Mouse (Mus musculus) lung, postnatal 14 days (tissue): Measurements from ENCODE around the gene Inpp4b.

Experiments
- DNase-seq: peaks from one replicate; pipeline ENCODE4 v3.0.0; 2021

Inpp4b gene

DNA sequence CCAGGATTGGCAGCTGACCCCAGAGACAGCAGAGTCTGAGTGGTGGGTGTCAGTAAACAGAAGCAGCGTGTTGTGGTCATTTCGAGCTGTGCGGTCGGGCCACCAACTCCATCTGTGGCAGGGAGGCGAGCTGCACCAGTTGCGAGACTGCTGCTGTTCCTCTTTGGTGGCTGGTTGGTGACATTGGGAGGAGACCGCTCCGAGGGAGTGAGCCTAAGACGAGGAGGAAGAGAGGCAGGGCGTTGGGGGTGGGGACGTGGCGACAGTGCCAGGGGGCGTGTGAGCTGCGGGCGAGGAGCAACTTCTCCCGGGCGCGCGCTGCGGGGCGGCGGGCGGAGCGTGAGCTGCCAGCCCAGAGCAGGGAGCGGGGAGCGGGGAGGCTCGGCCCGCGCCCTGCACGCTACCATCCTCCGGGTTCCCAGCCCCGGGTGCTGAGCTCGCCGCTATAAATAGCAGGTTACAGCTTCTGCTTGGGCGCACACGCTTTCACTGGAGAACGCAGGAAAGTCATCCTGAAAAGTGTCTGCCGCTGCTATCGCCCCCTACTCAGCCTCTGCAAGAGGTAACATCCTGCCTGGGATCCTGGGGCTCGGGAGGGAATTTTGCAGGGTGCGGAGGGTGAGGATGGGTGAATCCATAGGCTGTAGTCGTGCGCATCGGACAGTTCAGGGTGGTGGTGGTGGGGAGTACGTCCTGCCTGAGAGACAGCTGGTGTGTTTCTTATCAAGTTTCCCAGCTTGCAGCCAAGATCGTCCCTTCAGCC lies at the start of gene Inpp4b:
TSS of gene Inpp4b (plus strand) at position 321 of the 763 bp plus-strand sequence.
- peak; percentile 64 for DNase-seq

DNA sequence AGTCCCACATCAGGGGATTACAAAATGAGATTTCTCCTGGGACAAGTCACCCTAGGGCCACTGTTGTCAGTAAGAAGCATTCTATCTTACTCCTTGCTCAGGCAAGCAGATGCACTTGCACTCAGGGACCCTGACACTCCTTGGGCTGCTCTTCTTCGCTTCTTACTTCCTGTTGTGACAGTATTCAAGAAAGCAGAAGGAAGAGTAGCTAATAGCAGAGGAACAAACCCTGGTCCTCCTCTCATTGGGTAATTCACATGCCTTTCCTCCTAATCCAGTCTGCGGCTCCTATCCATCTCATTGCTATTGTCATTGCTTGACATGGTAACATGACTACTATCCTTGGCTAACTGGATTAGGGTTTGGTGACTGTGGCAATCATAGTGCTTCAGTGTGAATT lies 7.1 kb upstream of the Inpp4b start:
- DNase-seq, result no peak

DNA sequence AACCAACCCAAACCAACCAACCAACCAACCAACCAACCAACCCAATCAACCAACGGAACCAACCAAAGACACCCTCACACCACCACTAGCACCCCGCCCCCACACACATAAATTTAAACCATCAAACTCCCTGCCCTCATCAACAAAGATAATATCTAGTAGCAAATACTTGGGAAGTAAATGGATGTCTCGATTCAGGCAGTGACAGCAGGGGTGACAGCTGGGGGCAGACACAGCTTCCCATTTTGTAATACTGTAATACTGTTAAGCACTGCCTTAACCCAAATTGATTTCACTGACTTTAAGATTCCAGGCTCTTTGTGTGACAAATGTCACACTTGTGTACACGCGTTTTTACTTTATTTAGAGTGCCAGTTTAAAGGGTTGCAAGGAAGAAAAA lies 1.2 kb upstream of the Inpp4b start:
- DNase-seq, result no peak

DNA sequence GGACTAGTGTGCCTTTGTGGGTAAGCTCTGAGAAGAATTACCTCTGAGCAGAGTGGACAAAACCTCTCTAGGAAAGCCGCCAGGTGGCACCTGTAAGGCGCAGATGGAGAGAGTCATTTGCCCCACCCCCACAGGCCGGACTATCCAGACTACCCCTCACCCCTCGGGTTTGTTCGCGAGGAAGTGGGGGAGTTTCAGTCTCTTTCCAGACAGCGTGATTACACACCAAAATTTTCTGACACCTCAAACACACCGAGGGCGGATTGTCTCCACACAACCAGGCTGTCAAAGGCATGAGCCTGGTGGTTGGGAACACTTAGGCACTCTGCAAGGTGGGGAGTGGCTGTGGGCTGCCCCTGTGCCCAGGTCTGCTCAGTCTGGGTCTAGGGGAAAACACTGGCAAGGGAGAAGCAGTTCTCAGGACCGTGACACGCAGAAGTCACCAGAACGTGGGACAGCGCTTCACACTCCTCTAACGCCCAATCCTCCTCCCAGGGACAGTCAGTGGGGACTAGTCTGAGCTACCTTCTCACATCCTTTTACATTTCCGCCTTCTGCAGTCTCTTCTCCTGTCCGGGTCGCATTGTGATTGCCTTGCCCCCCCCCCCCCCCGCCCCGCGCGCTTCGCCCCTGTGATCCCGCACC lies 643 bp upstream of the Inpp4b start:
- DNase-seq, result peak; percentile 68

DNA sequence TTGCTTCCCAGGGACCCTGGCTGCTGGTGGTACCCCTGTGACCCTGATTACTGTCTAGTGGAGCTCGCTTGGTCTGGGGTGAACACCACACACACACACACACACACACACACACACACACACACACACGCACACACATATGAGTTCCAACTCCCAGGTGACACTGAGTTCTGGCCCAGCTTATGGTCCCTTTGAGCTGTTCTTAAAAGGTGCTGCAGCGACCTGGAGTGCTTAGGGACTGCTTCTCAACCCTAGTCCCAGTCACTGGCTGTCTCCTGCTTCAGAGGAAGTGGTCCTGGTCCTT lies 595 bp downstream of the Inpp4b start:
- DNase-seq, result no peak

DNA sequence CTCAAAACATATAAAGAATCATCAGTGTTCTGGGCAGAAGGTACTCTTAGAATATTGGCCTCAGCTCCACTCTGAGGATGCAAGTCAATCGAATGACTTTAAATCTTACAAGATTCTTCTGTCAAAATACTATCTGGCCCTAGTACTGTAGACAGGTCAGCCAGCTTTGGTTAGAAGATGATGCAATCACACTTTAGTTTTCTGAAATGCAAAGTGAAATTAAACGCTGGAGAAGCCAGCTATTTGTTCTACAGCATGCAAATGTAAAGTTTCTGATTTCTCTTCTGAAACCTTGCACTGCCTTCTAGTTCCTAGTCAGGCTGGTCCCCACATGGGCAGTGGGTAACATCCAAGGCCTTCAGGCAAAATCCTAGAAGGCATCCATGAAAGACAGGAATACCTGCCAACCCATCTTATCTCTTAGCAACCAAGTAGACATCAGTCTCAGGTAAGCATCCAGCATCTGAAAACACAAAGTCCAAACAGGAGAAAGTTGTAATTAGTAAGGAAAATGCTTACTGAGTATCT lies 2.9 kb downstream of the Inpp4b start:
- no peak for DNase-seq

DNA sequence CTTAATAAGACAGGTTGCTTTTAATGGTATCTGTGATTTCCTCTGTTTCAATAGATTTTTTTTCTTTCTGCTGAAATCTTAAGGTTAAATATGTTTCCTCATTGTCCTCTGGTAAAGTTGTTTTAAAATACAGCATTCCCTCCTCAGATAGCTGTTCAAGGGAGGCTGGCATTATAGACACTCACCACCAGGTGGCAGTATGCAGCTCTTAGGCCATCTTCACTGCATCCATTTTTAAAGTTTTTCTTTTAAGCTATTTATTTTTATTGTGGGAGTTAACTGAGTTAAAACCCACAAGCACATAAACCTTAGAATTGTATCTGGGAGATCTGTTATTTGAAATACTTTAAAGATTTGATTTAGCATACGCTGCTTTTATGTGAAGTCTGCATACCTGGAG lies 7.1 kb downstream of the Inpp4b start:
- DNase-seq, result peak; percentile 55

DNA sequence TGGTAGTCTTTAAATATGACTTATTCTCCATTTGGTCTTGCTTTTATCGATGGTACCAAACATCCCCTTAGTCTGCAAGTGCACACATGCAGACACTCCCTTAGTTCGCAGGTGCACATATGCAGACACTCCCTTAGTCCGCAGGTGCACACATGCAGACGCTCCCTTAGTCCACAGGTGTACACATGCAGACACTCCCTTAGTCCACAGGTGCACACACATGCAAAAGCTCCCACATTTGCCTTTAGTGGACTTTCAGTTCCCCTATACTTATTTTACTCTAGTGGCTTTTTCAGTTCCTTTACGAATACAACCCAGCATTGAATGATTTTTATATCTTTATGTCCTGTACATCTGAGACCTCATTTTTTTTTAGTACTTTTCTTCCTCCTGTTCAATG lies 11.1 kb downstream of the Inpp4b start:
- DNase-seq, result no peak

DNA sequence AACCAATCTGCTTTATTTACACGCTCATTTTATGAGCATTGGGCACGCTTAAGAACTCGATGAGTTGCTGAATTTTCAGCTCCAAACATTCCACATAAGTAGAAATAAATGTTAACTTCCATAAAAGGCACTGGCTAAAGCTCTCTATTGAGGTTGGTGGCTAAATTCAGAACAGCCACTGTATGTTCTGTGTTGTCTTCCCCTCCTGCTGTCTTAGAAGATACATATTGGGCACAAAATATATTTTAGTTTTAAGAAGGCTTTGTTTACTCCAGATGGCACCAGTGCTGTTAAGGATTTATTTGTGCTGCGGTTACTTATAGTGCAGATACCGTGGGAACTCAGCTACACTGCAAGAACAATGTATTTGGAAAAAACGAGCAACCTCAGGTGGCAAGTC lies 15.8 kb downstream of the Inpp4b start:
- no peak for DNase-seq

DNA sequence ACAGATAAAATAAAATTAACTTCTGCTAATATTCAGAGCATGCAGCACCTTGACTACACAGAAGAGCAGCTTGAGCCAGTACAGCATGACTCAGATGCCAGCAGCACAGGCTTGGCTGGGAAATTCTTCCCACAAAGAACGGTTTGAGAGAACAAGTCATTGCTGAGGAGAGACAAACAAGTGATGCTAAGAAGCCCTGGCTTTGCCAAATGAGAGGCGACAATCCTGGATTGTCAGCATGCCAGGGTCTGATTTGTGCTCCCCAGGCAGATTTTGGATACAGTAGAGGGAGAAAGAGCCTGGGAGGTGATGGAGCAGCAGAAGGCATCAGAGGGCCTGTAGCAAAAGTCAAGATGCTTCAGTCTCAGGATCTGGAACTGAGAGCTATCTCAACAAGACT lies 18.2 kb downstream of the Inpp4b start:
- DNase-seq, result no peak

DNA sequence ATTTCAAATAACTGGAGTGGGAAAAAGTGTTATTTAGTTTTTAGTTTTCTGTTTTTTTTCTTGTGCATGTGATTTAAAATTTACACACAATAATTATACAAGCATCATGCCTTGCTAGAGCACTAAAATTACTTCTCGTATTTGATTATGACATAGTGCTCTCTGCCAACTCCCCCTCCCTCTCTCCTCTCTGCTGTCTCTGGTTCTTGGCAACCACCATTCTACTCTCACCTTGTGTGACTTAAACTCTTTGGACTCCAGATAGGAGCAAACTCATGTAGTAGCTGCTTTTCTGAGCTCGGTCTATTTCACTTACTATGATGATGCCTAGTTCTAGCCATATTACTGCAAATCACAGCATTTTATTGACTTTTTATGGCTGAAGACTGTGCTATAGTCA lies 18.8 kb downstream of the Inpp4b start:
- no peak for DNase-seq

DNA sequence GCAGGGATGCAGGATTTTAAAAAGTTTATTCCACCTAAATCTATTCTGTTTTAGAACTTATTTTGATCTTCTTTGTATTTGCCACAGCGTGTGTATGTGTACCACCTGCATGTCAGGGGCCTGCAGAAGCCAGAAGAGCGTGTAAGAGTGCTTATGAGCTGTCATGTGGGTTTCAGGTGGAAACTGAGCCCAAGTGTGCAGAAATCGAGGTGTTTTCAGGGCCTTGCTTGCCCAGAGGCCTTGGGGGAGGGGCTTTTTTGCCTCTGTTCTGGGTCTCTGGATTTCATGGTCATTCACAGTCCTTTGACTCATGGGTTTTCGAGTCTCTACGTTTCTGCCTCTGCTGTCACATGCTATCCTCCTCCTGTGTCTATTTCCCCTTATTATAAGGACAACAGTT lies 28.3 kb downstream of the Inpp4b start:
- DNase-seq, result no peak

DNA sequence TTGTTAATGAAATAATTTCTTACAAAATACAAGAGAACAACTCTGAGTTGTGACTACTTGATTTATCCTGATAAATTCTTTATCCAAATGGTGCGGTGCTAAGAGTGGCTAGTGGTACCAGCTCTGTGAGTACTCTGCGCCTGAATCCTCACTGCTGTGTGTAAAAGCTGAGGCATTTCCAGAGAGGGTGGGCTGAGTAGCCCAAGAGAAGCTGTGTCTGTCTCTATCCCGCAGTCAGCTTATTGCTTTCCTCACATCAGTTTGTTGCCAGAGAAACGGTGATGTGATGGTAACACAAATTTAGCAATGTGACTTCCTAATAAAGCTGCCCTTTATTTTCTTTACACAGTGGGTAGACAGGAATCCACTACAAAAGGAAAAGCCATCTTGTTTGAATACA lies 29.5 kb downstream of the Inpp4b start:
- no peak for DNase-seq

DNA sequence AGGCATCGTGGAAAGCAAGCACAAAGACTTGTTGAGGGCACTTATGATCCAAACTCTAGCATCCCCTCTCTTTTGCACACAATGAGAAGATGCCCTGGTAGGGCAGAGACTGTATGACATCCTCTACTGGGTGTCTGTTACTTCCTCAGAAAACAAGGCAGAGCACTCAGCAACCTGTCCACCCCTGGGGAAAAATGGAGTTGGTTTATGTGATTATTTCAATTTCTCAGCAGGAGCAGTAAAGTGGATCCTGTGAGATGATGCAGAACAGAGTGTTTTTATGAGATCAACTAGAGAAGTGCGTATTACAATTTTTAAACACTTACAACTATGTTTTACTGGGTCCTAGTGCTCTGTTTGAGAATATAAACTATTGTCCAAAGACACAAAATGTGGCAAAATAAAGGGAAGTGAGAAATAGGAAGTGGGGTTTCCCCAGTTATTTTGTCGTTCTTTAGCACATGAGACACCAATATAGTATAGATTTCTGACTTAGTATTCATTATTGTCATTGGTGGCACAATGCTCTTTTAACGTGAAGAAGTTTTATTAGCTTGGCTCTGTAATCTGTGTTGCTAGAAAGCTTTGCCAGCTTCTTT lies 32.6 kb downstream of the Inpp4b start:
- DNase-seq, result no peak

DNA sequence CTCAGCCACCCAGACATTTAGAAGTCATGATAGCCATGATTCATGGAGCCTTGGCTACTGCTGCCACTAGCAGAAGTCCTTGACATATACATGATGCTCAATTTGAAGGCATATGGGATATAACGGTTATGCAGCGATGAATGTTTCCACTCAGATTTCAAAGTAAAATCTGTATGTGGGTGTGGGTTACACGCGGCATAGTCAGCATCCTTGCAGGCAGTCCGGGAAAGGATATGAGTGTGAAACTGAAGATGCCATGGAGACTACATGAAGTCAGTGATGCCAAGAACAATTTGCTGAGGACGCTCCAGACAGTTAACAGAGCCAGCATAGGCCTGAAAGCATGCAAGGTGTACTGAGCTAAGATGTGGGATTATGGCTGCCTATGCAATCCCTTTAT lies 46.6 kb downstream of the Inpp4b start:
- no peak for DNase-seq

DNA sequence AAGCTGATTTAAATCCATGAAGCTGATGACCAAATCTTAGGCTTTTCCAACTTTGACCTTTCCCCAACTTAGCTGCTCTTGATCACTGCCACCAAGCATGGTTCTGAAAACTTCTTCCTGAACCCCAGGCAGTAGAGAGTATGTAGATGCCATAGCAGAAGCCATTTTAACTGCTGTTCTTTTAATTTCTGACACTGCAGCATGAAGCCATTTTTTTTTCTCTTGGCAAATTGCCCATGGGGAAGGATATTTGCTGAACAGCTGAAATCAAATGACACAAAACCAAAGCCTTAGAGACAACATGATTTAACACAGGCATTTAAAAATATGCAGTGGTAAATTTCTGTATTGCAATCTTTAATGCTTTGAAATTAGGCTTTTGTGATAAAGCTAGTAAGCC lies 56.7 kb downstream of the Inpp4b start:
- no peak for DNase-seq

DNA sequence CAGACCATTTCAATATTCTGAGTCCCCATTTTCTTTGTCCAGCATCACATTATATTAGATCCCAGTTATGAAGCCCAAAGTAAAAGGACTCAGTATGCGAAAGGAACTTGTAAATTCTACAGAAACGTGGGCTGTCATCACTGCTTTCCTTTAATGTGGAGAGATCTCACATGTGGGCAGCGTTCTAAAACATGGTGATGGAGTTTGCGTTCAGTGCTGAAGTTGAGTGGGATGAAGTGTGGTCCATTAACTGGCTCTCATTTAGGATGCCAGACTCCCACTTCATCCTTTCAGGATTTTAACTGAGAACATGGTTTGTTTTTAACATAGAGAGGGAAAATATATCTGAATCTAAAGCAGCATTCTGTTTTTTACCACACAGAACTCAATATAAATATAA lies 57.1 kb downstream of the Inpp4b start:
- no peak for DNase-seq

DNA sequence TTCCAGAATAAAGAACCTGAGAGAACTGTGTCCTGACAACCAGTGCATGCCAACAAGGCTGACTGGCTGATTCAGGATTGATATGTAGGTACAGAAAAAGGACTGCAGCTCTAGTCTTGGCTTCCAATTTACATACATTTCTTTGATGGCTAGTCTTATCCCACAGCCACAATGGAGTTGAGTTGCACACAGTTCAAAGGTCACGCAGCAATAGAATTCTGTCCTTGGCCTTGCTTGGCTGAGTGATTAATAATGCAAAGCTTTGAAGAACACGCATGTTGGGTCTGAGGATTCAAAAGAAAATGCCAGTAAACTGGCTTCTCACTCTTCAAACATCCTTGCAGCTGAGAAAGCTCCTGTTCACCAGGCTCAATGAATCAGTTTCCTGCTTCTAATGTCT lies 70.4 kb downstream of the Inpp4b start:
- no peak for DNase-seq

DNA sequence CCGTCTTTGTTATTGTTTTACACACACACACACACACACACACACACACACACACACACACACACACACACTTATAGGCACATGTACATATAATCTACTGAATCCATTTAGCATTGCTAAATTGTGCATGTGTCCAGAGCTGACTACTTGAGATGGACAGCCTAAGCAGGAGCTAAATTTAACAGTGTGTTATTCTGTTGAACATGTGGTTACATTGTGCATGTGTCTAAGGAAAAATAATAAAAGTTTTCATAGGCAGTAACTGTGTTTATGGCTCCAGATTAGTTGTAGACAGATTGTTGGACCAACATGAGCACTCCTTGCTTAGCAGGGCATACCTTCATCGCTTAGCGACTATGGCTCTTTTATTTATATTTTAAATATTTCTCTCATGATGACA lies 101.6 kb downstream of the Inpp4b start:
- no peak for DNase-seq

DNA sequence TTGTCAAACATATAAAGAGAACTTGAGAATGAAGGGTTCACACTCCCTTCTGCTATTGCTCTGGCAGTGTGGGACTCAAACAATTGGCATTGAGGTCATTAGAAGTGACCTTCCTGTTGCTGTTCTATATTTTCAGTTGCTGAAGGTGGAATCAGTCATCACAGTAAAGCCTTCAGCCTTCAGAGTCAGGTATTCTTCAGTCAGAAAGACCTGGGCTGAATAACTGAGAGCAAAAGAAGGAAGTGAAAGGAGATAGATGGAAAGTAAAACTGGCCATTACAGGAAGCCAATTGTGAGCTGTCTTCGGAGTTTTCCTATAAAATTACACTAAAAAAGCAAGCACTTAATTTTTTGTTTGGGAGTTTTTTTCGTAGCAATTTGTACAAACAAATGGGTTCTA lies 107.4 kb downstream of the Inpp4b start:
- DNase-seq, result no peak

DNA sequence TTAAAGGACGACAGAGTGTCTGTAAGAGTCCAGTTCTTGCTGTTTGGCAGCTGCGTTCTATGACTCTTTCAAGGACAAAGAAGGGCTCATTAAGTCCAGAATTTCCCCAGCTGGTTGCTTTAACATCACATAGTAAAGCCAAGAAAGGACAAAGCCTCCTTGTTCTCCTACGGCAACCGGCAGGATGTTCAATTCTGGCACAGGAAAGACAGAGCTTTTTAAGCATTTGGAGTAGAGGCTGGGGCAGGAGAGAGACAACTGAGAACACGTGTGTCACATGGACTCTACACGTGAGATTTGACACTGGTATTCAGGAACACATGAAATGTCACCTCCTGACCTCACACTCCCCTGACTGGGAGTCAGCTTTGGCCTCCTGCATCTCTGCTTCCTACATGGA lies 109.7 kb downstream of the Inpp4b start:
- no peak for DNase-seq

DNA sequence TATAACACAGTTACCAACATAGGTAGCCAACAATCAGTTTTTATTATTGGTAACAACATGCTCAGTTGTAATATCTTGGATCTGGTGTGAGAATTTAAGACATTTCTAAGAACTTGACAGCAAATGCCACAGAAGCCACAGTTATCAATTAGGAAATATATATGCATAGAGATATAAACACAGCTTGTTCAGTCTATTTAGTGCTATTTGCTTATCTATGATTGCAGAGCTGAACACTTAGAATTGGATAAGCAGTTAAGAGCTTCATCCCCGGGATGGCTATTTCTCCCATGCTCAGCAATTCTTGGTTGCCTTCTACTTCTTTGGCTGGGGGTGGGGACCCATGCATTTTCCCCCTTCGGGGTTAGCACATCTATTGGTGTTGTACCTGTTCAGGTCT lies 112.5 kb downstream of the Inpp4b start:
- DNase-seq, result no peak

DNA sequence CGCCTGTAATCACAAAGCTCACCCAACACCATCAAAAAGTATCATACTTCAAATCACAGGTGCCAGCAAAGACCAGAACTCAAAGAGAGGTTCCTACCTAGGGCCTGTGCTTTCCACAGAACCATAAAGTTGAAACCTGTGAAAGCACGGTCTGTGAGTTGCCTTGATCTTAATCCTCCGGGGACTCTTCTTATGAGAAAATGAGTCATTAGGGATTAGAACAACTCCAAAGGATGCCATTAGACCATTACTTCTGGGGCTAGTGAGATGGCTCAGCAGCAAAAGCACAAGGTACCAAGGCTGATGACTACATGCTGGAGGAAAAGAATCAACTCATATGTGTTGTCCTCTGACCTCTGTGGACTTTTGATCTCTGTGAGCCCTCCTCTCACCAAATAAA lies 121.4 kb downstream of the Inpp4b start:
- DNase-seq, result no peak

DNA sequence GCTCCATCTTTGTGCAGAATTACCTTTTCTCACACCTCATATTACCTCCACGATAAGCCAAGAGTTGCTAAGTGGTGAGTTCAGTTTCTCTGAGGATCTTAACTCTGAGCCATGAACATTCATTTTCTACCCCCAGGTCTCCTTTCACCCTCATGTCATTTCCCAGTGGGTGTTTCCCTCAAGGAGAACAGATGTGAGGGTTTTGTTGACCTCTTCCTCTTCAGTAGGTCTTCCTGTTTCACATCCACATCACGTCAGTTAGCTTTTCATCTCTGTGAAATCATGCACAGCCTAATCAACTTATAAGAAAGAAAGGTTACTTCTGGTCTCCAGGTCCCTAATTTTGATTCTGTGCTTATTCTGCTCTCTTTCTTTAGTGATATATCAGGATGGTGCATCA lies 124.4 kb downstream of the Inpp4b start:
- DNase-seq, result no peak

DNA sequence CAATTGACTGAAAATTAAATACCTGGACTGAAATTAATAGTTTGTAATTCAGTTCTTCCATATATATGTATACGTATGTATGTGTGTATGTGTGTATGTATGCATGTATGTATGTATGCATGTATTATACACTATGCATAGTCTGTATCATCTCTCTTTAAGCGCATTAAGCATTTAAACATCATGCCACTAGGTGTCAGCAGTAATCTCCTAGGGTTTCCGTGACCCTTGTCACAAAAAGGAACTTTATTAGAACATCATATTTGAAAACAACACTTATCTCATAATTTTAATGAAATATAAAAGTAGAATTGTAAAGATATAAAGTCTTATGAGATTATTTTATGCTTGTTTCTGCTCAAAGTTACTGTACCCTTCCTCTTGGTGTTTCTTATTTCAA lies 136.3 kb downstream of the Inpp4b start:
- peak; percentile 28 for DNase-seq
